ENCODE assay signal across 29 mouse cellular contexts in the genomic region with DNA sequence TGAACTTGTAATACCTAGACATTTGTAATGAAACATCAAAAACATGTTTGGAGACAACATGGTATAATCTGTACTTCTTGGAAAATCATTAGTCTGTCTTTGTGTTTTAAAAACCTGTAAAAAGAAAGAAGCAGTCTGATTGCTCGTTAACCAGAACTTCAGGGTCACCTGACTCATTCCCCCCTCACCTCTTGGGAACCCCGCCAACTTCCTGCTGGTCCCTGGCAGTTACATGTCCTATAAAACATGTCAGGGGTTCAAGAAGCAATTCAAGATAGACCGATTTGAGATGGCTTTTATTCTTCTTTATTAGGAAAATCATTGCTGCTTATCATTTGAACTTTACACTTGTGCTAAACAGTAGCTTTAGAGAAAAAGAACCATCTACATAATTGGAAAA. TPM values are rescaled to one million over a fixed set of nuclear protein-coding genes. Genes with fewer than 3 reads are reported as not detected.
DNase-seq lines count a peak whose midpoint lies in the region; ATAC-seq and TF ChIP-seq lines count a peak whose summit lies in the region.
"Had no signal": no experiment of that assay in that cellular context is flagged by ENCODE, and none has a peak within 500 bp of the region (broad histone marks: within the 10 kb centered on the region; RNA-seq: fewer than 3 reads in every experiment).

No protein-coding gene starts in this region.

- H3K27ac ChIP-seq in kidney, adult 2 months (ENCODE audit: insufficient read depth, low read depth, low read length), result no peak overlapping the region
- H3K27ac ChIP-seq in kidney, embryonic 16.5 days (ENCODE audit: low read length), result no peak overlapping the region
- H3K27ac ChIP-seq in hindbrain, embryonic 10.5 days, result no peak overlapping the region
- H3K27ac ChIP-seq: embryonic facial prominence, embryonic 12.5 days; heart, embryonic 15.5 days; hindbrain, postnatal 0 days; limb, embryonic 15.5 days had no signal

- H3K9ac ChIP-seq in kidney, embryonic 16.5 days (replicated peaks; ENCODE audit: low read length), result no peak overlapping the region
- H3K9ac ChIP-seq: embryonic facial prominence, embryonic 12.5 days; heart, embryonic 15.5 days; limb, embryonic 15.5 days; liver, postnatal 0 days had no signal

- DNase-seq in kidney, adult 2 months, result peak; percentile 28
- DNase-seq in adrenal gland, adult (ENCODE audit: inconsistent age in 2 of 2, low spot score in 1 of 2), result peak; percentile 20 to 78
- peak; percentile 59 for DNase-seq in adrenal gland, adult 2 months
- peak; percentile 13 for DNase-seq in kidney, postnatal 10 days
- no peak for DNase-seq in hindbrain, embryonic 10.5 days (ENCODE audit: low spot score)
- DNase-seq in gastrocnemius, adult 18-20 months (ENCODE audit: low spot score), result no peak
- DNase-seq: cerebellum, adult 2 months; gastrocnemius, postnatal 25 days; layer of hippocampus, postnatal 36 days; liver, postnatal 0 days; lung, postnatal 14 days; midbrain, embryonic 14.5 days; right cerebral cortex, postnatal 14 days; spleen, adult 18-20 months; thymus, adult 18-20 months had no signal

- 34% methylated on average over 3 of the region's 3 CpGs for WGBS in kidney, adult 2 months
- 46% methylated on average over 3 of the region's 3 CpGs for WGBS in kidney, embryonic 16.5 days
- 86% methylated on average over 3 of the region's 3 CpGs for WGBS in hindbrain, embryonic 10.5 days

- no peak for TF ChIP-seq CTCF in kidney, adult 2 months (conservative IDR thresholded peaks at IDR 0.05; ENCODE audit: insufficient read depth, insufficient read length, low read depth, low read length)

- H3K27me3 ChIP-seq in kidney, adult 2 months (replicated peaks; ENCODE audit: control insufficient read depth, insufficient read depth, low read length), result no peaks in the 10 kb centered on the region
- H3K27me3 ChIP-seq in kidney, embryonic 16.5 days (ENCODE audit: insufficient read depth, low read length), result no peaks in the 10 kb centered on the region
- no peaks in the 10 kb centered on the region for H3K27me3 ChIP-seq in hindbrain, embryonic 10.5 days (ENCODE audit: insufficient read depth, poor library complexity, severe bottlenecking)
- H3K27me3 ChIP-seq: embryonic facial prominence, embryonic 12.5 days; heart, embryonic 15.5 days; limb, embryonic 15.5 days; megakaryocyte, embryonic 14.5 days had no signal

- H3K9me3 ChIP-seq in kidney, embryonic 16.5 days (ENCODE audit: low read length), result no peaks in the 10 kb centered on the region
- H3K9me3 ChIP-seq in hindbrain, embryonic 10.5 days, result no peaks in the 10 kb centered on the region
- H3K9me3 ChIP-seq: embryonic facial prominence, embryonic 12.5 days; heart, embryonic 15.5 days; limb, embryonic 15.5 days; megakaryocyte, embryonic 14.5 days had no signal

- no peaks in the 10 kb centered on the region for H3K4me1 ChIP-seq in kidney, adult 2 months (ENCODE audit: control insufficient read depth, insufficient read depth, low read length)
- no peaks in the 10 kb centered on the region for H3K4me1 ChIP-seq in kidney, embryonic 16.5 days (ENCODE audit: insufficient read depth, low read length)
- H3K4me1 ChIP-seq in hindbrain, embryonic 10.5 days (replicated peaks), result no peaks in the 10 kb centered on the region
- H3K4me1 ChIP-seq: embryonic facial prominence, embryonic 12.5 days; heart, embryonic 15.5 days; limb, embryonic 15.5 days; megakaryocyte, embryonic 14.5 days had no signal

- H3K4me3 ChIP-seq in kidney, adult 2 months (ENCODE audit: insufficient read depth, low read depth, low read length), result no peak overlapping the region
- H3K4me3 ChIP-seq in kidney, embryonic 16.5 days (ENCODE audit: low read length), result no peak overlapping the region
- H3K4me3 ChIP-seq in hindbrain, embryonic 10.5 days, result no peak overlapping the region
- H3K4me3 ChIP-seq: embryonic facial prominence, embryonic 12.5 days; erythroblast, embryonic 14.5 days; heart, embryonic 15.5 days; limb, embryonic 15.5 days; megakaryocyte, embryonic 14.5 days; myocyte had no signal

- H3K36me3 ChIP-seq in kidney, adult 2 months (ENCODE audit: control insufficient read depth, insufficient read depth, low read length), result no peaks in the 10 kb centered on the region
- H3K36me3 ChIP-seq in kidney, embryonic 16.5 days (ENCODE audit: insufficient read depth, low read length), result no peaks in the 10 kb centered on the region
- H3K36me3 ChIP-seq in hindbrain, embryonic 10.5 days, result no peaks in the 10 kb centered on the region
- H3K36me3 ChIP-seq: embryonic facial prominence, embryonic 12.5 days; heart, embryonic 15.5 days; limb, embryonic 15.5 days had no signal

- H3K4me2 ChIP-seq in kidney, embryonic 16.5 days (replicated peaks; ENCODE audit: low read depth, low read length), result no peak overlapping the region
- H3K4me2 ChIP-seq: embryonic facial prominence, embryonic 12.5 days; heart, embryonic 15.5 days; limb, embryonic 15.5 days had no signal

- no peak for ATAC-seq in kidney, embryonic 16.5 days (ENCODE audit: low FRiP score, low TSS enrichment)
- ATAC-seq: forebrain, embryonic 14.5 days; hindbrain, postnatal 0 days; liver, postnatal 0 days had no signal

- no peak for TF ChIP-seq POLR2A in kidney, adult 2 months (IDR thresholded peaks at IDR 0.05; ENCODE audit: low read depth, low read length)

RNA-seq across cellular contexts. Expression of gene Abca15, which starts 43.2 kb away (rescaled TPM):
- polyA plus RNA-seq in kidney, adult 2 months (2012; rRNA removed), result not detected in 2 replicates
- not detected in 2 replicates for polyA plus RNA-seq in kidney, embryonic 16.5 days (2015; fragmentation: Nextera tagmentation; extraction: Ambion mirVana)
- not detected for total RNA-seq in adrenal gland, adult 2 months (2021)
- polyA plus RNA-seq in adrenal gland, adult 2 months (2012; rRNA removed), result not detected in 2 replicates
- not detected in 2 replicates for polyA plus RNA-seq in hindbrain, embryonic 10.5 days (2016; fragmentation: Nextera tagmentation; extraction: Ambion mirVana)
- total RNA-seq in gastrocnemius, adult 18-20 months (2021), result not detected
- total RNA-seq: gastrocnemius, postnatal 25 days; heart, adult 8-10 months; hematopoietic stem cell, adult 5-6 weeks; hindbrain, postnatal 0 days; layer of hippocampus, postnatal 36 days; left cerebral cortex, postnatal 25 days had no signal
- polyA plus RNA-seq: cerebellum, adult 2 months; embryonic facial prominence, embryonic 12.5 days; erythroblast, embryonic 14.5 days; forebrain, embryonic 14.5 days; heart, embryonic 15.5 days; hindbrain, postnatal 0 days; large intestine, adult 2 months; limb, embryonic 15.5 days; liver, postnatal 0 days; midbrain, embryonic 14.5 days; myocyte; neural tube, embryonic 14.5 days had no signal

Comparison
In these comparisons a context has a peak if more than half of its experiments do, and no peak if none do; other contexts are left out.
1. DNase-seq: peak in kidney, adult 2 months (single experiment), adrenal gland, adult (2 of 2), adrenal gland, adult 2 months (single experiment) and kidney, postnatal 10 days (single experiment); none in hindbrain, embryonic 10.5 days (single experiment) and gastrocnemius, adult 18-20 months (single experiment).